Mouse (Mus musculus) E14TG2a.4 (cell line): ENCODE measurements around the gene Tspan3.

Experiments used
- CTCF ChIP-seq: conservative IDR thresholded peaks from 2 replicates; pipeline ENCODE4 v1.5.1; 2014; ENCODE audit warnings: low read length
- NANOG ChIP-seq: IDR thresholded peaks from 2 replicates; pipeline ENCODE4 v1.6.1; 2014; ENCODE audit warnings: borderline replicate concordance, low read length, mixed read lengths
- POU5F1 ChIP-seq: IDR thresholded peaks from 2 replicates; pipeline ENCODE4 v1.6.1; 2014; ENCODE audit warnings: low read length, borderline replicate concordance

GRCm38 (mm10) chr9:56177354-56177753 is 12.1 kb upstream of the Tspan3 start:
- no peak for TF ChIP-seq NANOG
- TF ChIP-seq CTCF = no peak
- TF ChIP-seq POU5F1 = no peak
